Mouse (Mus musculus) ES-Bruce4 (cell line): ENCODE measurements around the gene Cul5.

ENCODE experiments used
- CTCF ChIP-seq: IDR thresholded peaks from one replicate; pipeline ENCODE4 v1.8.1; 2011; ENCODE audit warnings: low read depth, low read length
- EP300 ChIP-seq: IDR thresholded peaks from 2 replicates; pipeline ENCODE4 v1.6.1; 2011; ENCODE audit warnings: low read depth, low read length; ENCODE audit not compliant: insufficient read depth
- POLR2A ChIP-seq: IDR thresholded peaks from one replicate; pipeline ENCODE4 v1.8.1; 2011; ENCODE audit warnings: low read length; ENCODE audit not compliant: insufficient read depth

GRCm38 (mm10) chr9:53572516-53573307 lies 97.1 kb downstream of the Cul5 start:
- TF ChIP-seq CTCF (no peak), EP300 (no peak), POLR2A (no peak)
